Mouse (Mus musculus): ENCODE measurements at regions not wholly inside any gene's neighbourhood (a gene's known extent, or its start where the extent isn't known, plus 50 kb on each side); places are given as distances from the start of the nearest gene placed in this dataset.

DNA sequence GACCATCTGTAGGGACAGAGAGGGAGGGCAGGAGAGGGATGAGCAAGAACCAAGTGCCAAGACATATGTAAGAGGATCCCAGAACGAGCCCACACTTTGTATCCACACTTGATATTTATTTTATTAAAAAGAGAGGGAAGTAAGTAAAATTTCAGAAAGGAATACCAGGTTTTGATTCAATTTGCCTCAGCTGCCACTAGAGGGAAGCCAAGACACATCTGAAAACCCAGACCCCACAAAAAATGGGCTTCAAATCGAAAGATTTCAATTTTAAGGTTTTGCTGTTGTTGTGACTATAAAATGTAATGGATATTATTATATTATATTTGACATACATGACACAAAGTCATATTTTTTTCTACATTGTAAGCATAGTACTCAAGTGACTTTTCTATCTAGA is 81.1 kb upstream of the Ptpn13 start:
- no peaks in the 10 kb centered on the region for H3K36me3 ChIP-seq (replicated peaks)
- H3K27me3 ChIP-seq (ENCODE audit: insufficient read depth, low read length) = no peaks in the 10 kb centered on the region
- H3K4me1 ChIP-seq (ENCODE audit: insufficient read depth, low read depth, low read length) = no peaks in the 10 kb centered on the region
- ATAC-seq (ENCODE audit: extremely low read depth, insufficient number of reproducible peaks, low FRiP score, poor library complexity, severe bottlenecking) = no peak
- TF ChIP-seq TAL1 (conservative IDR thresholded peaks at IDR 0.05; ENCODE audit: low read depth, low read length) (no peak), CTCF (IDR thresholded peaks at IDR 0.05; ENCODE audit: low read depth, low read length) (no peak), GATA1 (IDR thresholded peaks at IDR 0.05; ENCODE audit: borderline replicate concordance, low read length) (no peak), GATA2 (IDR thresholded peaks at IDR 0.05; ENCODE audit: borderline replicate concordance, low read depth, low read length) (no peak), POLR2AphosphoS5 (IDR thresholded peaks at IDR 0.05; ENCODE audit: insufficient replicate concordance, low read depth, low read length) (no peak)
- no peak overlapping the region for H3K4me3 ChIP-seq (ENCODE audit: low read depth, low read length)
- no peak for DNase-seq (ENCODE audit: low spot score)
- peaks cover 53% of the 10 kb centered on the region for H3K9me3 ChIP-seq (replicated peaks)

DNA sequence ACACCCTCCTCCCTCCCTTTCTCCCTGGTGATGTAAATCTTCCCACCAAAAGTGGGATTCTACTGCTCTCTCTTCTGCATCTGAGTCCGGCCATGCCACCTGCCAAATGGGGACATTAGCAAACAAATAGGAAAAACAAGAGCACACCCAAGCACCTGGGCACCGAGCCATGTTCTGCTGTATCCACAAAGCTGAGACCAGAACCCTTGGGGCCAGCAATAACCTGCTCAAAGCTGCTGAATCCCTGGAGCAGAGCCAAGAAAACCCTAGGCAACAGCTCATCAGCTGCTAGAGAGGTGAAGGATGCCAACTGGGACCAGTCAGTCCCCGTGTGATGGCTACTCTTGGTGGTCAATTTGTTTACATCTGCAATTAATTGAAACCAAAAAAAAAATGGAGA is 83.5 kb upstream of the Ptpn13 start:
- H3K4me1 ChIP-seq (ENCODE audit: insufficient read depth, low read depth, low read length) = no peaks in the 10 kb centered on the region
- DNase-seq (ENCODE audit: low spot score) (no peak), ATAC-seq (ENCODE audit: extremely low read depth, insufficient number of reproducible peaks, low FRiP score, poor library complexity, severe bottlenecking) (no peak)
- TF ChIP-seq GATA1 (IDR thresholded peaks at IDR 0.05; ENCODE audit: borderline replicate concordance, low read length) = no peak
- no peak for TF ChIP-seq CTCF (IDR thresholded peaks at IDR 0.05; ENCODE audit: low read depth, low read length)
- no peak for TF ChIP-seq TAL1 (conservative IDR thresholded peaks at IDR 0.05; ENCODE audit: low read depth, low read length)
- no peak for TF ChIP-seq GATA2 (IDR thresholded peaks at IDR 0.05; ENCODE audit: borderline replicate concordance, low read depth, low read length)
- no peak for TF ChIP-seq POLR2AphosphoS5 (IDR thresholded peaks at IDR 0.05; ENCODE audit: insufficient replicate concordance, low read depth, low read length)
- H3K9me3 ChIP-seq (replicated peaks) = peaks cover 47% of the 10 kb centered on the region
- no peaks in the 10 kb centered on the region for H3K27me3 ChIP-seq (ENCODE audit: insufficient read depth, low read length)
- H3K4me3 ChIP-seq (ENCODE audit: low read depth, low read length) = no peak overlapping the region
- no peaks in the 10 kb centered on the region for H3K36me3 ChIP-seq (replicated peaks)

DNA sequence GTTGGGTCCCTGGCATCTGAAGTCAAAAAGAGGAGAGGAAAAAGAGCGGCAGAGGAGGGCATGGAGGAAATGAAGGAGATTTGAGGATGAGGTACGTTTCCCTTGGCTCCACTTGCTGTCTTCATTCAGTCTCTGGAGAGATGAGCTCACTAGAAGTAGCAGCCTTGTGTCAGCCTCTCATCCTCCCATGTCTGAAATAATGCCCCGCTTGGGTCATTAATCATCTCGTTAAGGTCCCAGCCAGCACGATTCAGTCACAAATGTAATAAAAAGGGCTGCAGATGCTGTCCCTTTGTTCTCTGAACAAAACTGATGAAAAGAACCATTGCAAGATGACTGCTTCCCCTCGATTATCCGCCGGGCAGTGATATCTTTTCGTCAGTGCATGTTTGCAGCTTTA is 84.4 kb upstream of the Ptpn13 start:
- Histone ChIP-seq H3K27me3 (ENCODE audit: insufficient read depth, low read length) (no peaks in the 10 kb centered on the region), H3K4me1 (ENCODE audit: insufficient read depth, low read depth, low read length) (no peaks in the 10 kb centered on the region), H3K4me3 (ENCODE audit: low read depth, low read length) (no peak overlapping the region), H3K36me3 (replicated peaks) (no peaks in the 10 kb centered on the region), H3K9me3 (replicated peaks) (peaks cover 52% of the 10 kb centered on the region)
- no peak for ATAC-seq (ENCODE audit: extremely low read depth, insufficient number of reproducible peaks, low FRiP score, poor library complexity, severe bottlenecking)
- DNase-seq (ENCODE audit: low spot score) = no peak
- TF ChIP-seq GATA2 (IDR thresholded peaks at IDR 0.05; ENCODE audit: borderline replicate concordance, low read depth, low read length) (no peak), CTCF (IDR thresholded peaks at IDR 0.05; ENCODE audit: low read depth, low read length) (no peak), POLR2AphosphoS5 (IDR thresholded peaks at IDR 0.05; ENCODE audit: insufficient replicate concordance, low read depth, low read length) (no peak), TAL1 (conservative IDR thresholded peaks at IDR 0.05; ENCODE audit: low read depth, low read length) (no peak), GATA1 (IDR thresholded peaks at IDR 0.05; ENCODE audit: borderline replicate concordance, low read length) (no peak)

DNA sequence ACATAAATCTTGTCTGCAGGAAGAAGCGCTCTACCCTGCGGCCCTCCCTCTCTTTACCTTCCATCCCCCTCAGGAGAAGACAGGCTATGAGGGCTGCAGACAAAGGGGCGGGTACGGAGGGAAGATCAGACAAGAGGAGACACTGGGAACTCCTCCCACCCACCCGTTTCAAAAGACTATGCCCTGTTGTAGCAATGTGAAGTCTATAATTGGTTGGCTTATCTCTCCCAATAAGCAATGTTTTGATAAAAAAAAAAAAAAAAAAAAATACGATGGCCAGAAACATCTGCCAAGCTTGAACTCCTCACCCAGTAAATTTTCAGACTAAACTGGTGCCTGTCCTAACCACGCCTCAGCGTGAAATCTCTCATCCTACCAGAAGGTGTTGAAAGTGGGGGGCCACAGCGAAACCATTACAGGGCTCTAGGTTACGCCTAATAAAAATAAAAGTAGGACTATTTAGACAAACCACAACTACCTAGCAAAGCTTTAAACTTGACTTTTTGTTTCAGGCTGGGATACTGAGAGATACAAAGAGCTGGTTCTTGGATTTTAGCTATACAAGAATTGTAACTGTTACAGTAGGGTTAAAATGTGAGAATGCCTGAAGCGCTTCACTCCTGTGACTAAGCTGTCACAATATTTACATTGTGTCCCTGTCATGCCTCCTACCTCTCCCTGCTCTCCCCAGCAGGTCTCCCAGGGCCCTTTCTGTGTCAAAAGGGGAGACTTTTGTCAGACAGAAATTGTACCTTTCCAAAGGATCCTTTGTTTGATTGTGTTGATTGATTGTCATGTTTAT is 88.1 kb upstream of the Ptpn13 start:
- Histone ChIP-seq H3K4me1 (ENCODE audit: insufficient read depth, low read depth, low read length) (no peaks in the 10 kb centered on the region), H3K9me3 (replicated peaks) (peaks cover 51% of the 10 kb centered on the region), H3K27me3 (ENCODE audit: insufficient read depth, low read length) (no peaks in the 10 kb centered on the region), H3K4me3 (ENCODE audit: low read depth, low read length) (no peak overlapping the region), H3K36me3 (replicated peaks) (no peaks in the 10 kb centered on the region)
- no peak for ATAC-seq (ENCODE audit: extremely low read depth, insufficient number of reproducible peaks, low FRiP score, poor library complexity, severe bottlenecking)
- no peak for TF ChIP-seq GATA1 (IDR thresholded peaks at IDR 0.05; ENCODE audit: borderline replicate concordance, low read length)
- TF ChIP-seq TAL1 (conservative IDR thresholded peaks at IDR 0.05; ENCODE audit: low read depth, low read length) = no peak
- no peak for TF ChIP-seq GATA2 (IDR thresholded peaks at IDR 0.05; ENCODE audit: borderline replicate concordance, low read depth, low read length)
- no peak for TF ChIP-seq POLR2AphosphoS5 (IDR thresholded peaks at IDR 0.05; ENCODE audit: insufficient replicate concordance, low read depth, low read length)
- no peak for TF ChIP-seq CTCF (IDR thresholded peaks at IDR 0.05; ENCODE audit: low read depth, low read length)
- no peak for DNase-seq (ENCODE audit: low spot score)

DNA sequence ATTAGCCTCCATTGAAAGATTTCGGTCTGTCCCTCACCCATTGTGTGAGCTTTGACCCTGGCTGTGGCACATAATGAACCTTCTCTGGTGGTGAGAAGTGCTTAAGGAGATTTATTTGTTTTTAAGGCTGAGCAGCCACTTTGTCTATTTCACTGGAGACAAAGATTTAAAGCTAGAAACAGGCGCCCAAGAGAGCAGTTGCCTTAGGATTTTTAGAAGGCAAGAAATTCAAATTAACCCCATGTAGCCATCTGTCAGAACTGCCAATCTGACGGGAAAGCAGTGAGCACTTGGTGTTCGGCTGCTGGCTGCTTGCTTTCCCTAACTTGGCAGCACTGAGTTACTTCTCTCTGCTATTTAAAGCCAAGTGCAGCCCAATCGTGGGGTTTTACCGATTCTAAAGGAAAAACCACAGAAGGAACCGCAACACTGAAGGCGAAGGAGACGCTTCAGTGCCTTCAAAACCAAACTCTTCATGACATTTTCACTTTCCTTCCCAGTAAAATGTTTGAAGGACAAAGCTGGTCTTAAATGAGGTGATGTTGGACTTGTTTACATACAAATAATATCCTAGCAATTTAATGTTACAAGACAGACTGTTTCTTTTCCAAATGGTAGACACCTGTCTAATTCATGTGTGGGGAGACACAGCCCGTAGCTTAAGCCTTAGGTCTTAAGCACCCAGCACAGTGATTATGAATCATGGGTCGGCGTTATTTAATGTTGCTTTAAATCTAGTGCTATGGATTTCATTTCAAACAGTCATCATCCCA is 88.9 kb upstream of the Ptpn13 start:
- no peak for ATAC-seq (ENCODE audit: extremely low read depth, insufficient number of reproducible peaks, low FRiP score, poor library complexity, severe bottlenecking)
- Histone ChIP-seq H3K9me3 (replicated peaks) (peaks cover 43% of the 10 kb centered on the region), H3K36me3 (replicated peaks) (no peaks in the 10 kb centered on the region), H3K4me1 (ENCODE audit: insufficient read depth, low read depth, low read length) (no peaks in the 10 kb centered on the region), H3K4me3 (ENCODE audit: low read depth, low read length) (no peak overlapping the region), H3K27me3 (ENCODE audit: insufficient read depth, low read length) (no peaks in the 10 kb centered on the region)
- no peak for DNase-seq (ENCODE audit: low spot score)
- TF ChIP-seq GATA2 (IDR thresholded peaks at IDR 0.05; ENCODE audit: borderline replicate concordance, low read depth, low read length) = no peak
- TF ChIP-seq GATA1 (IDR thresholded peaks at IDR 0.05; ENCODE audit: borderline replicate concordance, low read length) = no peak
- TF ChIP-seq TAL1 (conservative IDR thresholded peaks at IDR 0.05; ENCODE audit: low read depth, low read length) = no peak
- TF ChIP-seq CTCF (IDR thresholded peaks at IDR 0.05; ENCODE audit: low read depth, low read length) = no peak
- no peak for TF ChIP-seq POLR2AphosphoS5 (IDR thresholded peaks at IDR 0.05; ENCODE audit: insufficient replicate concordance, low read depth, low read length)

DNA sequence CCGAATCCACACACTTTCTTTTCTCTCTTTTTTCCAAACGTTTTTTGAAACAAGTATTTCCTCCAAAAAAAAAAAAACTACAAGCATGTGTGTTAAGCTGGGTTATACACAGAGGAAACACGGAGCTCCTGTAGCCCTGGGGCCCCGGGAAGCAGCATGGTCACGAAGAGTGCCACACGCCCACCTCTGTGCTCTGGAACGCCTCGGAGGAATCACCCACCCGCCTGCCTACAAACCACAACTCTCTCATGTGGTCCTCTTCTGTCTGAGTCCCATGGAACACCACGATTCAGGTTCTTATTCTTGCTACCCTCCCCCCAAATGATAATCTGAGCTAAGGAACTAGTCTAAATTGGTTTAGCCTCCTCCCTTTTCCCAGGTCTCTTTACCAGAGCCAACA is 98.6 kb upstream of the Ptpn13 start:
- ATAC-seq (ENCODE audit: extremely low read depth, insufficient number of reproducible peaks, low FRiP score, poor library complexity, severe bottlenecking) = no peak
- Histone ChIP-seq H3K4me1 (ENCODE audit: insufficient read depth, low read depth, low read length) (no peaks in the 10 kb centered on the region), H3K4me3 (ENCODE audit: low read depth, low read length) (no peak overlapping the region), H3K27me3 (ENCODE audit: insufficient read depth, low read length) (no peaks in the 10 kb centered on the region), H3K36me3 (replicated peaks) (no peaks in the 10 kb centered on the region), H3K9me3 (replicated peaks) (peaks cover 46% of the 10 kb centered on the region)
- no peak for DNase-seq (ENCODE audit: low spot score)
- TF ChIP-seq GATA2 (IDR thresholded peaks at IDR 0.05; ENCODE audit: borderline replicate concordance, low read depth, low read length) (no peak), TAL1 (conservative IDR thresholded peaks at IDR 0.05; ENCODE audit: low read depth, low read length) (no peak), GATA1 (IDR thresholded peaks at IDR 0.05; ENCODE audit: borderline replicate concordance, low read length) (no peak)

Measured in G1E (cell line).